Mouse (Mus musculus): Measurements from ENCODE around the gene Slpi.

Slpi gene

DNA sequence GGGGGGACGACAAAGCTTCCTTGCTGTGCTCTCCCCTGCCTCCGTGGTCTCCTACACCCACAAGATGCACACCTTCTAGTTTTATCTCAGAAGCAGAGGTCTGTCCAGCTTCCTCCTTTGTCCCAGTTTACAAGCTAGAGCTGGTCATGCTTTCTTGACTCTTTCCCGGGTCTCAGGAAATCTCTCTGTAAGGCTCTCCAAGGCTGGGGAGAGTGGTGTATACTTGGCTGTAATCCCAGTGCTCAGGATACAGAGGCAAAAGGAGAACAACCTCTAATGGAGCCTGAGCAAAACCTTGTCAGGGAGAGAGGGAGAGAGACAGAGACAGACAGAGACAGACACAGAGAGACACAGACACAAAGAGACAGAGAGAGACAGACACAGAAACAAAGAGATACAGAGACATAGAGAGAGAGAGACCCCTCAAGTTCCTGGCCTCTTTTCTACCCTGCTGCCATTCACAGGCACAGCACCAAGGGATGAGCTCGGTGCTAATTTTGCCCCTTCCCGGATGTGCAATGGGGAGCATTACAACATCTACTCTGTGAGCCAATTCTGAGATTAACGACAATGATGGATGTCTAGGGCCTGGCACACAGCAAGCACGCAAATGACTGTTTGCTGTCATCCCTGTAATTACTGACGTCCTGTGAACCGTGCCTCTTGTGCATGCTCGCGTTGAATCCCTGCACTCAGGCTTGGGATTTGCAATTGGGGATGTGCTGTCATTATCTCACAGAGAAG lies 5.1 kb downstream of the Slpi start:
- in situ Hi-C loops (cut with MboI; ENCODE audit: unreplicated experiment in 2 of 2) = loop anchor here in 1 of 2 experiments (10.0 kb wide), 1 partner anchor 199 kb away; the partner anchor contains the start of gene Wfdc5

DNA sequence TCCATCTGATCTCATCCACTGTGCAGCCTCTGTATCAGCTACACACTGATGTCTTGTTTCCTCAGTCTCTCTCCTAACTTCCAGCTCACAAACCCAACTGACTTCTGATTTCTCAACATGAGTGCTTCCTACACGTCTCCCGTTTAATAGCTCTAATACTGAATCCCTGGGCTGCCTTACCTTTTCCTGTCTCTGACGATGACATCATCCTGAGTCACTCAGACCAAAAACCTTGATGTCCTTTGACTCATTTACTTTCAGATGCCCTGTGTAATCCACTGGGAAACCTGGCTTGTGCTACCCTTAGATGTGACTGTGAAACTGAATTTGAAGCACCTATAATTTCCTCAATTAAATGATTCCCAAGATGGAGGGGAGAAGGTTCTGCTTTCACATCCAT lies 5.9 kb downstream of the Slpi start:
- in situ Hi-C loops (cut with MboI; ENCODE audit: unreplicated experiment in 2 of 2) = loop anchor here in 1 of 2 experiments (10.0 kb wide), 1 partner anchor 198 kb away; the partner anchor contains the start of gene Wfdc5

DNA sequence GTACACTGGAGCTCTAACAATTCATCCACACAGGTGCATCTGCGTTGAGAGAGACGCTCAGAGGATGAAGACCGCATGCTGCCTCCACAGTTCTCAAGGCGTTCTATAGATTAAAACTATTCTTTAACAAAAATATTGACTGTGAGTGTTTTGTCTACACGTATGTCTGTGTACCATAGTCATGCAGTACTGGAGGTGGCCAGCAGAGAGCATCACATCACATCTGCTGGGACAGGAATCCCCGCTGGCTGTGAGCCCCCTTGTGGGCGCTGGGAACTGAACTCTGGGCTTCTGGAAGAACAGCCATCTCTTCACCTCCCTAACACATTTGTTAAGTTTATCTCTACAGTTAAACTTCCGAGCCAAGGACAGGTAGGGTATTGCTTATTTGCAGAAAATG lies 7.2 kb downstream of the Slpi start:
- in situ Hi-C loops (cut with MboI; ENCODE audit: unreplicated experiment in 2 of 2) = loop anchor here in 1 of 2 experiments (10.0 kb wide), 1 partner anchor 197 kb away; the partner anchor contains the start of gene Wfdc5

DNA sequence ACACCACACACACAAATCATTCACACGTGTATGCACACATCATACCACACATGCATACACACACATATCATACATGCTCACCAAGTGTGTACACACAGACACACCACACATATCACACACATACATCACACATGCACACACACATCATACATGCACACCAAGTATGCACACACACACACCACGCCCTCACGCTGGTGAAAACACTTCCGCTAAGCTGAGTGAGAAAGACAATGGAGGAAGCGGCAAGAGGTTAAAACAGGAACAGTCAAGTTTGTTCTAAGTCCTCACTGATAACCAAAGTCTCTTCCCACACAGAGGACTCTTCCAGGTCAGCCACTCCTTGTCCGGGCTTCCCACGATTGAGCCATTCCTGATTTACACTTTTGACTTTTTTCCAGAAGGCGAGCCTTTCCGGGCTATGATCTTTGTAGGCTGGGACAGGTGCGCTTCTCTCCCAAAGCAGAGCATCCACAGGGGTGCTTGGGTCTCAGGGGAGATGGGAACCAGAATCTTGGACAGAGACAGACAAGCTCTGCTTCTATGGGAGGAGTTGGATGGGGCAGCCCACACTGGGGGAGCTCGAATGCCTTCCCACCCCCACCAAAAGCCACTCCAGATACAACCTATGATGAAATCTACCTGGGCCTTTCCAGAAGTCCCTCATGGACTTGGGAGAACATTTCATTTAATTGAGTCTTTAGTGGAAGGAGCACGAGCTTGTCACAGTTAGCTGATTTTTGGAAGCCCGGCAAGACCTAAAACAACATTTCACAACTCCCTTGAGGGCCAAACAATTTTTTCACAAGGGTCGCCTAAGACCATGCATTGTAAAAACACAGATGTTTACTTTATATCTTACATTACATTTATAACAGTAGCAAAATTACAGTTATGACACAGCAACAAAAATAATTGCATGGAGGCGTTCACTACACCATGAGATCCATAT lies 11.1 kb downstream of the Slpi start:
- in situ Hi-C loops (cut with MboI; ENCODE audit: unreplicated experiment in 2 of 2) = no loop called here

DNA sequence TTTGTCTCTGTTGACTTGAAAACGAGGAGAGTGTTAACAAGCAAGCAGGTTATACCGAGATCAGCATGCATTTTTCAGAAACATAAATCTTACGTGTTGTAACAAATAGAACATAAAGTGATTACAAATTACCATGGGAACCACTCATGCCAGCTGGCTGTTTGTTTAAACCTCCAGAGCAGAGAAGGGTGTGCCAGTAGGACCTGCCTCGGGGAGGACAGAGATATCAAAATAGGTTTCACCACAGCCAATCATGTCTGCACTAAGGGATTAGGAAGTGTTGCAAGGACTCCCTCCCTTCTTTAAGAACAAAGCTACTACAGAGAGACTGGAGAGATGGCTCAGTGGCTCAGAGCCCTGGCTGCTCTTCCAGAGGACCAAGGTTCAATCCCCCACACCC lies 15.7 kb downstream of the Slpi start:
- in situ Hi-C loops (cut with MboI; ENCODE audit: unreplicated experiment in 2 of 2) = no loop called here

DNA sequence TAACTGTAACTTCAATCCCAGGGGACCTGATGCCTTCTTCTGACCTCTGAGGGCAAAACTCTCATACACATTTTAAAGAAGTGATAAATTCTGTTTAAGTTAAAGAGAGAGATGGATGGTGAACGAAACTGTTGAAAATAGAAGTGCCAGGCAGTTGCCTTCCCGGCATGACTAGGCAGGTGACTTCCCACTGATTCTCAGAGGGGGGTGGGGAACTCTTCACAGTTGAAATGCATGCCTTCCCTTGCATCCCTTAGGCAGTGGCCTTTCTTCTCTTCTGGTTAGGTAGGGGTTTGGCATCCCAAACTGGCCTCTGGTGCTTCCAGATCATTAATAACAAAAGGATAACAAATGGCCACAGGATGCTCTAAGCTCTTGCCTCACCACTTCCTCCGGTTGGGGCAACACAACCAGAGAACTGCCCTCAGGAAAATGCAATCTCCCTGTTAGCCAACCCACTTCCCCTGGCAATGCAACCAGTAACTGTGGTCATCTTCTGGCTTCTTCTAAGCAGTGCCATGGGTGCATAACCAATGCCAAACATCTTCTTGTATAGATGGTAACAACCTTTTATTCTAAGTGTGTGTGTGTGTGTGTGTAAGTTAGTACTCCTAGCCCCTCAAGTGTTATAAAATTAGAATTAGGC lies 16.4 kb downstream of the Slpi start:
- in situ Hi-C loops (cut with MboI; ENCODE audit: unreplicated experiment in 2 of 2) = no loop called here

DNA sequence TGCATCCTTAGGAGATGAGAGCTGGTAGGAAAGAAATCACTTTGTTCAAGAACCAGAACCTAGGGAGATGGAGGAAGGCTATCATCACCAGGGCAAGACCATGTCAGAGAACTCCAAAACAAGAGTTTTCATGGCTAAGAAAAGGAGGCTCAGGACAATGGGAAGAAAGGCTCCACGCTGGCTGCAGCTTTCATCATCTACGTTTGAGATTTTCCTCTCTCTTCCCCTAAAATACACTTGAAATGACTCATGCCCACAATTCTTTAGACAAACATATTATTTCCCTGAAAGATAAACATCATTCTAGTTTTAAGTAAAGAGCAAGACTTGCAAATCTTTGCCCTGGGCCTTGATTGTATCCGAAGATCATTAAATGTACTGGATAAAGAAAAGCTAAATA lies 17.5 kb downstream of the Slpi start:
- in situ Hi-C loops (cut with MboI; ENCODE audit: unreplicated experiment in 2 of 2) = no loop called here

DNA sequence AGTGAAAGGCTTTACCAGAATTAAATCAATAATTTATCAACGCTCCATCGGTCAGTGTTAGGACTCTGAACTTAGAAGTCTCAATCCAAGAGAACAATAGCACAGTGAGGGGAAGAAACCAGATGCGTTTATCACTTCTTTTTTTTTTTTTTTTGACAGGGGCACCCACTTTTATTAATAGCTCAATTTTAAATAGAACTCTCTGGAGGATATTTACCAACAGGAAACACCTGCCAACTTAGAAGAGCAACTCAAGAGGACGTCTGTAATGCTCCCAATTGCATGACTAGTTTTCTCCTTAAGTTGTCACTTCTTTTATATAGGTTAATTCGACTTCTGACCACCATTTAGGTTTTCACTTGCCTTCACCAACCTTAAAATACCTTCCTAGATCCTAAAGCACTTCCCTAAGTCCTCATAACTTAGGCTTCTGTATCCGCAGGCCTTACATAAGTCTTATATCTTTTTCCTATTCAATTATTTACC lies 20.2 kb downstream of the Slpi start:
- in situ Hi-C loops (cut with MboI; ENCODE audit: unreplicated experiment in 2 of 2) = no loop called here

DNA sequence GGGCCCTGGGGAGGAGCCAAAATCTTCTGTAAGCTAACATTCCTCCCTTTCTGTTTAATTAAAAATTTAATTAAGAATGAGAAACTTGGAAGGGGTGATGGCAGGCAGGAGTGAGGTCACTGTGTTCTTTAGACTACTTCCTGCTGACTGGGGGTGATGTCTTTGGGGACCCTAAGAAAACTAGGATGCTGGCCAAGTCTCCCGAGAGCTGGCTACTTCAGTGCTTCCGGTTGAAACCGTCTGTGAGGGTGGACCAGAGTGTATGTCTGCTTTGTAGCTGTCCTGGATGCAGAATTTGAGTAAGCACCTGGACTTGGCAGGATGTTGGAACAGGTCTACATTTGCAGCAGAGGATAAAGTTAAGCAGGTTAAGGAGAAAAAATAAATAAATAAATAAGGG lies 21.9 kb downstream of the Slpi start:
- in situ Hi-C loops (cut with MboI; ENCODE audit: unreplicated experiment in 2 of 2) = no loop called here

DNA sequence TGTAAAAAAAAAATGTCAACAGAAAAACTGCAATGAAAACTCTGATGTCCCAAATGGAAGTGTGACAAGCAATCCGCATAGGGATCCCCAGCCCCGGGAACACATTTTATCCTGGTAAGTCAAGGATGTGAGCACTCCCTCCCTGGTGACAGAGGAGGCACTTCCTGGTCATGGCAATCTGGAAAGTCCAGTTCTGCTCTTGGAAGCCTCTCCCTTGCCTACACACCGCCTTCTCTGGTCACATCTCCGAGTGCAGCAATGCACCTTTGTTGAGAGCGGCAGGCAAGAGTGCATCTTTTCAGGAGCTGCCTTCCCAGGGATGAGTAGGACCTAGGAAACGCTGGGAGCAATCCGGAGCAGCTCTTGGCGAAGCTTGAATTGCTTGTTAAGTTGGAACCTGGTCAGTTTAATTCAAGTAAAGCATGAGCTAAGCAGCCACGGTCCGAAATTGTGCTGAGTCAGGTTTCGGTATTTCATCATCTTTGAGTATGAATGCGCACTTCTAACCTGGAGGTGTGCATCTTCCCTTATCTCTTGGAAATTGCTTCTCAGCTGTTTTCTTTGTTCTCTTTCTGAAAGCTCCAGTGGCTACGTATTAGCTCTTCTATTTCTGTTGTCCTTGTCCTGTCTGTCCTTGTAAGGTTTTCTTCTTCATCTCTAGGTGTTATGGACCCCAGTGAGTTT lies 27.8 kb downstream of the Slpi start:
- in situ Hi-C loops (cut with MboI; ENCODE audit: unreplicated experiment in 2 of 2) = no loop called here

DNA sequence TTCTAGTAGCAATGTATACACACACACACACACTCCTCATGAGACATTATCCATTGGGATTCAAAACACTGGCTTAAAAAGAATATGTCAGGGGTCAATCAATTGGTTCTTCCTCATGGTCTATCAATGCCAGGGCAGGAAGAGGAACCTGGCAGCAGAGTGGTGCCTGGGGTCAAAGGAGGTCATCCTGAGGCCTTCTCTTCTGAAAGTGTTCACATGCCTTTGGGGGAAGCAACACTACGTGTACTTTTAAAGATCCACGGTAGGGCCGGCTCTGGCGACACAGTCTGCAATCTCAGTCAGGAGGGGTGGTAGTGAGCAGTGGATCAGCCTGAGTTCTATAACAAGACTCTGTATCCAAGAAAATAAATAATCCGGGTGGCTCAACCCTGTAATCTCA lies 29.2 kb downstream of the Slpi start:
- in situ Hi-C loops (cut with MboI; ENCODE audit: unreplicated experiment in 2 of 2) = no loop called here

DNA sequence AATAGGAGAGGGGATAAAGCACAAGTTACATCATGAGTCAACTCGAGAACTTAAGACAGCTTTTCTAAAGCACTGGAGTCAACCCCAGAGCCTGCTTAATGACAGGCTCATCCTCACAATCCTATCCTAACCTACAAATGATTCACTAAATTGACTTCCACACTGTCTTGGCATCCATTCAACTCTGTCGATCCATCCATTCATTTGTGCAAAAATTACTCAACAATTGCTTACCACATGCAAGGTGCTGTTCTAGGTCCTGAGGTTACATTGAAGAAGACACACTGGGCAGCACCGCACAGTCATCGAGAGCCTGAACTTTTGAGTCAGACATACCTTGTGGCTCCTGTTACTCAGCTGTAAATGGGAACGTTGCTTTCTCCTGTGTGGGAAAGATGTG lies 29.9 kb downstream of the Slpi start:
- in situ Hi-C loops (cut with MboI; ENCODE audit: unreplicated experiment in 2 of 2) = no loop called here

DNA sequence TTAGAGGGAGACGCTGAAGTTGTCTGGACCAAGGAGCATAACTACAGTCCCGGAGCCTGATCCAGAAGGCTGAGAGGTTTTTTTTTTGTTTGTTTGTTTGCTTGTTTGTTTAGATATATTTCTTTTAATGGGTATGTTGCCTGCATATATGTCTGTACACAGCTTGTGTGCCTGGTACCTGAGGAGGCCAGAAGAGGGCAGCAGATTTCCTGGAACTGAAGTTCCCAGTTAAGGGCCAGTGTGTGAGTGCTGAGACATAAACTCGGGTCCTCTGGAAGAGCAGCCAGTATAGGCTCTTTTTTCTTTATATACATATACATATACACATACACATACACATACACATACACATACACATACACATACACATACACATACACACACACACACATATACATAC lies 30.5 kb downstream of the Slpi start:
- in situ Hi-C loops (cut with MboI; ENCODE audit: unreplicated experiment in 2 of 2) = no loop called here

DNA sequence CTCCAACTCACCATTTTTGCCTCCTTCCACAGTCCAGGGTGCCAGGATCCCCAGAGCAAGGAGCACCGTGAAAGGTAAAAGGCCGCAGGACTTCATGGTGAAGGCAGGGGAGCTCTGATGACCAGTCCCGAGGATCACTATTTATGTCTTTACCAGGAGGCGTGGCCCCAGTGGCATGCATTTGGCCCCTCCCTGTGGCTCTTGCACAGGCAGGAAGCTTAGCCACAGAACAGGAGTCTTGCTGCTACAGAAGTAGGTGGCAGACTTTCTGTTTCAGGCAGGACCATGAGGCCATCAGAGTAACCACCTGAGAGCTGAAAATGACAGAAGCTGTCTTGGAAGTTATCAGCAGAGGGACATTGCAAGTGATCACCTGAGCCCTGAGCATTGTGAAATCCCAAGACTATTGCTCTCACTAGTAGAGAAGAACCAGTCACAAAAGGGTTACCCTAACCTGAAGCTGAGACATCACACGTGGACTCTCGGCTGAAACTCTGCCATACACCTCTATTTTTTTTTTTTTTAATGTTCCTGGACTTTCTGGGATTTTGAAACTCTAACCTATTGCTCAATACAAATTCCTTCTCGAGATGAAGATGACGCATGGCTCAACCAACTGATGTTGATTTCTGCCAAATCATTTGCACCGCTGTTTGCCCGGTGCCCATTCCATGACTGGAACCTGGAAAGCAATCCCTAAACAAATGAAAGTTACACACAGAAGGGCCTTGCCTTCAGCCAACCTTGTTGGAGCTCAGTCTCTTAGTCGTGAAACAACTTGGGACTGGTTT lies 32.5 kb downstream of the Slpi start:
- in situ Hi-C loops (cut with MboI; ENCODE audit: unreplicated experiment in 2 of 2) = no loop called here

DNA sequence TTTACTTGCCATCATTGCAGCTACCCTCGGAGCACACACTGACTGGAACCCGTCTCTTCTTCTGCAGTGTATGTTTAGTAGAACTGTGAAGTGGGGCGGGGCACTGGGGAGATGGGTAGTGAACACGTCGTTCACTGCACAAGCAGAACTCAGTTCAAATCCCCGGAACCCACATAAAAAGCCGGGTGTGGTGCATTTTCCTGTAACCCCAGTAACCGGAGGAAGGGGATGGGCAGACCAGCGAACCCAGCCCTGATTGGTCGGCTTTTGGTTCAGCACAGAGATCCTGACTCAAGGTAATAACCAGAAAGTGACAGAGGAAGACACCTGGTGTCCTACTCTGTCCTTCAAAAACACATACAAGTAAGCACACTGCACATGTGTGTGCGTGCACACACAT lies 35.5 kb downstream of the Slpi start:
- in situ Hi-C loops (cut with MboI; ENCODE audit: unreplicated experiment in 2 of 2) = loop anchor here (5.0 kb wide), 1 partner anchor 34 kb away; the partner anchor contains the start of gene Slpi (in 2 of the 2)

DNA sequence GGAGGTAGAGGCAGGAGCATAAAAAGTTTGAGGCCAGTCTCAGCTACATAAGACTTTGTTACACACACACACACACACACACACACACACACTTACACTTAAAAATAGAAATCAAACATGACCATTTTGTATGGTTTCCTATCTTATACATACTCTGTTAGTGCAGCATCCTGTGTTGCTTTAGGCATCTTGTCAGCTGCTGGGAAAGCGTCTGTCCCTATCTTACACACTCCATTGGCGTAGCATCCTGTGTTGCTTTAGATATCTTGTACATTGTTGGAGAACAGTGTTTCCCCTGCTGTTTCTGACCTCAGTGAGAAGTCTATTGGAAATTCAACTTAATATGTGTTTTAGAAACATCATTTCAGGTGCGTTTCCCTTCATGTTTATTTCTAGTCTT lies 36.2 kb downstream of the Slpi start:
- in situ Hi-C loops (cut with MboI; ENCODE audit: unreplicated experiment in 2 of 2) = loop anchor here (5.0 kb wide), 1 partner anchor 35 kb away; the partner anchor contains the start of gene Slpi (in 2 of the 2)

DNA sequence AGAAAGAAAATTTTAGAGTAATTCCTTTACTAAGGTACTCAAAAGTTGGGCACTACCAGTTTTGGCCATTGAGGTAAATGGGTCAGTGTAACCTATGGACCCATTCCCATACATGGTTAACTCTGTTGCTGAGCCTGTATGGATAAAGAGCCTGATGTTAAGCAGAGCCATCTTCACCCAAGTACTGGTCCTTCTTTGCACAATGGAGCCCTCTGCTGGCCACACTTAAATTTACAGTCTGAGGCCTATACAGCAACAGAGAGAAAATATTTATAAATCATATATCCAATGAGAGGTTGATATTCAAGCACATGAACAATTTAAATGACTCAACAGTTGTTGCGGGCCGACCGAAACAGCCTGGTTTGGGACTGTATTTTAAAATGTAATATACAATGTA lies 39.9 kb downstream of the Slpi start:
- in situ Hi-C loops (cut with MboI; ENCODE audit: unreplicated experiment in 2 of 2) = loop anchor here in 1 of 2 experiments (5.0 to 10.0 kb wide), 2 partner anchors 247 to 494 kb away; partner anchors contain the start of gene Kcnk15

DNA sequence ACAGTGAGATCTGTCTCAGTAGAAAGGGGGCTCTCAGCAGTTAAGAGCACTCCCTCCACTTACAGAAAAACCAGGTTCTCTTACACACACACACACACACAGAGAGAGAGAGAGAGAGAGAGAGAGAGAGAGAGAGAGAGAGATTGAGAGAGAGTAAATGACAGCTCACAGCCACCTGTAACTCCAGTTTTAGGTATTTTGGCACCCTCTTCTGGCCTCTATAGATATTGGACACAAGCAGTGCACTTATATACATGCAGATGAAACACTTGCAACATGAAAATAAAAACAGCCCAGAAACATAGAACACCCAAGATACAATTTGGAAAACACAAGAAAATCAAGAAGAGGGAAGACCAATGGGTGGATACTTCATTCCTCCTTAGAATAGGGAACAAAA lies 41.2 kb downstream of the Slpi start:
- in situ Hi-C loops (cut with MboI; ENCODE audit: unreplicated experiment in 2 of 2) = loop anchor here in 1 of 2 experiments (5.0 to 10.0 kb wide), 2 partner anchors 245 to 493 kb away; partner anchors contain the start of gene Kcnk15

DNA sequence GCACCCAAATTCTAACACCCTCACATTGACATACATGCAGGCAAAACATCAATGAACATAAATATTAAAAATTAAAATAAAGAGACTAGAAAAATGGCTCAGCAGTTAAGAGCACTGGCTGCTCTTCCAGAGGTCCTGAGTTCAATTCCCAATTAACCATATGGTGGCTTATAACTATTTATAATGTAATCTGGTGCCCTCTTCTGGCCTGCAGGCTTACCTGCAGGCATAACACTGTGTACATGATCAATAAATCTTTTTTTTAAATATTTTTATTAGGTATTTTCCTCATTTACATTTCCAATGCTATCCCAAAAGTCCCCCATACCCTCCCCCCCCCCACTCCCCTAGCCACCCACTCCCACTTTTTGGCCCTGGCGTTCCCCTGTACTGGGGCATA lies 45.2 kb downstream of the Slpi start:
- in situ Hi-C loops (cut with MboI; ENCODE audit: unreplicated experiment in 2 of 2) = loop anchor here in 1 of 2 experiments (5.0 to 10.0 kb wide), 2 partner anchors 176 to 489 kb away; partner anchors contain the start of gene Kcnk15
